Mouse (Mus musculus): ENCODE results near the gene Gbp5.

- TF ChIP-seq CTCF (IDR thresholded peaks at IDR 0.05; ENCODE audit: borderline replicate concordance, extremely low read depth, insufficient read depth, insufficient read length) (peak; percentile 81), POLR2A (IDR thresholded peaks at IDR 0.05; ENCODE audit: borderline replicate concordance, extremely low read depth, insufficient read depth, insufficient read length, poor library complexity, severe bottlenecking) (no peak)
Measured at GRCm38 (mm10) chr3:142490465-142490864, 3.3 kb upstream of the Gbp5 start.
